In genomic region chr10:19591286-19591640, GRCm38 (mm10) we compare ENCODE assay signal across 8 mouse cellular contexts. TPM values are rescaled to one million over a fixed set of nuclear protein-coding genes. Genes with fewer than 3 reads are reported as not detected.
DNase-seq lines count a peak whose midpoint lies in the region; ATAC-seq and TF ChIP-seq lines count a peak whose summit lies in the region.

No protein-coding gene starts in this region.

- no peak for ATAC-seq in embryonic facial prominence, embryonic 14.5 days (ENCODE audit: low read depth)
- ATAC-seq in intestine, embryonic 16.5 days, result peak; percentile 41

- H3K4me2 ChIP-seq in embryonic facial prominence, embryonic 14.5 days (ENCODE audit: low read depth, low read length), result peak overlapping the region; percentile 69
- H3K4me2 ChIP-seq in intestine, embryonic 16.5 days (ENCODE audit: low read depth, low read length), result peak overlapping the region; percentile 47
- peak overlapping the region; percentile 75 for H3K4me2 ChIP-seq in myocyte (ENCODE audit: low read depth)

- no peaks in the 10 kb centered on the region for H3K36me3 ChIP-seq in embryonic facial prominence, embryonic 14.5 days (ENCODE audit: control insufficient read depth, insufficient read depth, low read length)
- H3K36me3 ChIP-seq in intestine, embryonic 16.5 days (ENCODE audit: control insufficient read depth, insufficient read depth, low read length), result no peaks in the 10 kb centered on the region
- H3K36me3 ChIP-seq in myocyte (ENCODE audit: control insufficient read depth, insufficient read depth), result no peaks in the 10 kb centered on the region

- no peaks in the 10 kb centered on the region for H3K27me3 ChIP-seq in embryonic facial prominence, embryonic 14.5 days (replicated peaks; ENCODE audit: control insufficient read depth, insufficient read depth, low read length)
- H3K27me3 ChIP-seq in intestine, embryonic 16.5 days (replicated peaks; ENCODE audit: control insufficient read depth, insufficient read depth, low read length), result no peaks in the 10 kb centered on the region
- H3K27me3 ChIP-seq in myocyte (ENCODE audit: control insufficient read depth, insufficient read depth, insufficient read length), result no peaks in the 10 kb centered on the region

- no peak overlapping the region for H3K9ac ChIP-seq in embryonic facial prominence, embryonic 14.5 days (ENCODE audit: low read depth, low read length)
- H3K9ac ChIP-seq in intestine, embryonic 16.5 days (ENCODE audit: low read depth, low read length), result no peak overlapping the region

- H3K9me3 ChIP-seq in embryonic facial prominence, embryonic 14.5 days (ENCODE audit: control insufficient read depth, low read length), result no peaks in the 10 kb centered on the region
- H3K9me3 ChIP-seq in intestine, embryonic 16.5 days (ENCODE audit: control insufficient read depth, low read length), result no peaks in the 10 kb centered on the region

- no peak for DNase-seq in layer of hippocampus, adult 2 months (ENCODE audit: low spot score in 2 of 2)
- no peak for DNase-seq in layer of hippocampus, adult 11-12 months (ENCODE audit: low spot score)
- DNase-seq in embryonic facial prominence, embryonic 14.5 days (ENCODE audit: low spot score), result no peak
- no peak for DNase-seq in layer of hippocampus, postnatal 25 days (ENCODE audit: extremely low spot score in 1 of 2, low spot score in 1 of 2)
- no peak for DNase-seq in cerebellum, adult 18-20 months
- DNase-seq in cerebellum, adult 11 months, result no peak

- H3K79me2 ChIP-seq in myocyte (ENCODE audit: control insufficient read depth, insufficient read depth), result peaks cover 12% of the 10 kb centered on the region

- H3K4me3 ChIP-seq in layer of hippocampus, adult 2 months, result peak overlapping the region; percentile 91
- peak overlapping the region; percentile 62 for H3K4me3 ChIP-seq in embryonic facial prominence, embryonic 14.5 days (ENCODE audit: low read depth, low read length)
- peak overlapping the region; percentile 68 for H3K4me3 ChIP-seq in intestine, embryonic 16.5 days (ENCODE audit: low read length)
- H3K4me3 ChIP-seq in myocyte, result peak overlapping the region; percentile 44

- H3ac ChIP-seq in myocyte (ENCODE audit: control insufficient read depth, insufficient read length), result peak overlapping the region; percentile 43

- no peak for TF ChIP-seq CTCF in layer of hippocampus, adult 2 months (conservative IDR thresholded peaks at IDR 0.05)

- TF ChIP-seq POLR2A in myocyte (IDR thresholded peaks at IDR 0.05; ENCODE audit: insufficient read length, low read depth), result no peak

- WGBS in embryonic facial prominence, embryonic 14.5 days, result 27% methylated on average over 6 of the region's 6 CpGs
- 28% methylated on average over 6 of the region's 6 CpGs for WGBS in intestine, embryonic 16.5 days

- peak overlapping the region; percentile 28; the same call in 1 of the 2 replicates for H3K27ac ChIP-seq in layer of hippocampus, adult 2 months
- peak overlapping the region; percentile 28; the same call in 1 of the 2 replicates for H3K27ac ChIP-seq in embryonic facial prominence, embryonic 14.5 days (replicated peaks; ENCODE audit: low read depth, low read length)
- H3K27ac ChIP-seq in intestine, embryonic 16.5 days (ENCODE audit: low read length), result peak overlapping the region; percentile 71

- H3K4me1 ChIP-seq in embryonic facial prominence, embryonic 14.5 days (ENCODE audit: control insufficient read depth, insufficient read depth, low read length), result peaks cover 20% of the 10 kb centered on the region
- H3K4me1 ChIP-seq in intestine, embryonic 16.5 days (ENCODE audit: control insufficient read depth, insufficient read depth, low read length), result peaks cover 19% of the 10 kb centered on the region

TF ChIP-seq in myocyte, 11 proteins besides CTCF, POLR2A, EP300 and RAD21:
- TF ChIP-seq MYOG (IDR thresholded peaks at IDR 0.05; ENCODE audit: control insufficient read depth in 1 of 3, insufficient read depth in 1 of 3, insufficient read length in 2 of 3, low read depth in 2 of 3) (no peak), TCF12 (IDR thresholded peaks at IDR 0.05; ENCODE audit: insufficient read depth, poor library complexity, severe bottlenecking) (no peak), REST (IDR thresholded peaks at IDR 0.05; ENCODE audit: insufficient read depth, insufficient read length) (no peak), SRF (IDR thresholded peaks at IDR 0.05; ENCODE audit: control insufficient read depth, insufficient read length, low read depth) (no peak), MAX (IDR thresholded peaks at IDR 0.05; ENCODE audit: low read depth) (no peak), TCF3 (IDR thresholded peaks at IDR 0.05; ENCODE audit: insufficient read length, low read depth) (no peak), E2F4 (IDR thresholded peaks at IDR 0.05; ENCODE audit: insufficient read depth) (no peak), MYOD1 (IDR thresholded peaks at IDR 0.05; ENCODE audit: control insufficient read depth in 1 of 3, insufficient read length in 2 of 3, low read depth in 2 of 3) (no peak), POLR2AphosphoS2 (IDR thresholded peaks at IDR 0.05; ENCODE audit: insufficient read length, low read depth) (no peak), USF1 (IDR thresholded peaks at IDR 0.05; ENCODE audit: low read depth) (no peak), CEBPB (IDR thresholded peaks at IDR 0.05; ENCODE audit: insufficient read depth, poor library complexity, severe bottlenecking) (no peak)

RNA-seq across cellular contexts. Expression of gene Ifngr1, which starts 0.5 kb away (rescaled TPM):
- 10 to 100 TPM; 17.9 to 21.6 TPM for total RNA-seq in layer of hippocampus, adult 2 months (2021)
- polyA plus RNA-seq in embryonic facial prominence, embryonic 14.5 days (2014; fragmentation: Nextera tagmentation; extraction: Ambion mirVana), result 57.4 and 60.5 TPM in 2 replicates
- 108 and 115 TPM in 2 replicates for polyA plus RNA-seq in intestine, embryonic 16.5 days (2015; fragmentation: Nextera tagmentation; extraction: Ambion mirVana)
- 15.6 TPM for polyA plus RNA-seq in myocyte (2012; fragmentation: generic; extraction: Trizol)
- total RNA-seq in layer of hippocampus, postnatal 25 days (2021), result 10 to 100 TPM; 16.1 to 20.2 TPM

RNA-seq across cellular contexts. Expression of gene Il22ra2, which starts 30.5 kb away (rescaled TPM):
- not detected for total RNA-seq in layer of hippocampus, adult 2 months (2021)
- 0.11 TPM in 1 of 2 replicates, not detected in the other for polyA plus RNA-seq in embryonic facial prominence, embryonic 14.5 days (2014; fragmentation: Nextera tagmentation; extraction: Ambion mirVana)
- polyA plus RNA-seq in intestine, embryonic 16.5 days (2015; fragmentation: Nextera tagmentation; extraction: Ambion mirVana), result not detected in 2 replicates
- not detected for polyA plus RNA-seq in myocyte (2012; fragmentation: generic; extraction: Trizol)
- not detected for total RNA-seq in layer of hippocampus, postnatal 25 days (2021)
